Mouse (Mus musculus): Measurements from ENCODE around the gene Gm45208. TPM values are rescaled to one million over a fixed set of nuclear protein-coding genes. Genes with fewer than 3 reads are reported as not detected.

The Gm45208 gene
- total and polyA plus RNA-seq, 2 experiments from 2014 or later, result 1.2 TPM; not detected in 1

GRCm38 (mm10) chrX:7679405-7680056 lies 42.5 kb upstream of the Gm45208 start:
- H3K27ac ChIP-seq, result no peak overlapping the region
- no peaks in the 10 kb centered on the region for H3K27me3 ChIP-seq (ENCODE audit: insufficient read depth, low read length)
- peak; percentile 92 for ATAC-seq
- H3K4me3 ChIP-seq (ENCODE audit: low read length), result peak overlapping the region; percentile 19
- 21% methylated on average over 27 of the region's 27 CpGs for WGBS
- H3K9ac ChIP-seq (replicated peaks; ENCODE audit: low read length), result no peak overlapping the region
- peak overlapping the region; percentile 52 for H3K4me2 ChIP-seq (ENCODE audit: low read depth, low read length)
- no peaks in the 10 kb centered on the region for H3K9me3 ChIP-seq (ENCODE audit: low read length)
- H3K4me1 ChIP-seq (ENCODE audit: insufficient read depth, low read length), result no peaks in the 10 kb centered on the region
- no peaks in the 10 kb centered on the region for H3K36me3 ChIP-seq (ENCODE audit: insufficient read depth, low read length)
- peak; percentile 82 for TF ChIP-seq CTCF (IDR thresholded peaks at IDR 0.05; ENCODE audit: low read depth)
- peak; percentile 92 for DNase-seq (ENCODE audit: low spot score)

- ATAC-seq, result no peak
- DNase-seq (ENCODE audit: low spot score), result no peak
- Histone ChIP-seq H3K27ac (no peak overlapping the region), H3K9ac (replicated peaks; ENCODE audit: low read length) (no peak overlapping the region), H3K4me3 (ENCODE audit: low read length) (peak overlapping the region; percentile 19), H3K4me1 (ENCODE audit: insufficient read depth, low read length) (no peaks in the 10 kb centered on the region), H3K27me3 (ENCODE audit: insufficient read depth, low read length) (no peaks in the 10 kb centered on the region), H3K36me3 (ENCODE audit: insufficient read depth, low read length) (no peaks in the 10 kb centered on the region), H3K9me3 (ENCODE audit: low read length) (no peaks in the 10 kb centered on the region), H3K4me2 (ENCODE audit: low read depth, low read length) (peak overlapping the region; percentile 52)
- no peak for TF ChIP-seq CTCF (IDR thresholded peaks at IDR 0.05; ENCODE audit: low read depth)
- 38% methylated on average over 12 of the region's 12 CpGs for WGBS
Observed at GRCm38 (mm10) chrX:7680057-7680412, 42.0 kb upstream of the Gm45208 start.

- Histone ChIP-seq H3K9me3 (ENCODE audit: low read length) (no peaks in the 10 kb centered on the region), H3K27ac (no peak within 1 kb of the TSS), H3K4me3 (ENCODE audit: low read length) (peak within 1 kb of the TSS; percentile 19; the same call in 1 of the 2 replicates), H3K36me3 (ENCODE audit: insufficient read depth, low read length) (no peaks in the 10 kb centered on the region), H3K9ac (replicated peaks; ENCODE audit: low read length) (no peak within 1 kb of the TSS), H3K4me2 (ENCODE audit: low read depth, low read length) (peak within 1 kb of the TSS; percentile 52), H3K27me3 (ENCODE audit: insufficient read depth, low read length) (no peaks in the 10 kb centered on the region), H3K4me1 (ENCODE audit: insufficient read depth, low read length) (no peaks in the 10 kb centered on the region)
- ATAC-seq, result no peak
- TF ChIP-seq CTCF (IDR thresholded peaks at IDR 0.05; ENCODE audit: low read depth), result no peak
- whole genome bisulfite sequencing, result 70% methylated on average over 14 of the region's 14 CpGs
- DNase-seq (ENCODE audit: low spot score), result no peak
Observed at GRCm38 (mm10) chrX:7680864-7681263, 41.2 kb upstream of the Gm45208 start, which contains the start of gene Magix. Magix (minus strand) TSS chrX:7681251.

GRCm38 (mm10) chrX:7688321-7688720 lies 33.7 kb upstream of the Gm45208 start:
- Histone ChIP-seq H3K4me2 (ENCODE audit: low read depth, low read length) (no peak overlapping the region), H3K36me3 (ENCODE audit: insufficient read depth, low read length) (no peaks in the 10 kb centered on the region), H3K4me1 (ENCODE audit: insufficient read depth, low read length) (no peaks in the 10 kb centered on the region), H3K27me3 (ENCODE audit: insufficient read depth, low read length) (no peaks in the 10 kb centered on the region), H3K27ac (no peak overlapping the region), H3K9me3 (ENCODE audit: low read length) (no peaks in the 10 kb centered on the region), H3K9ac (replicated peaks; ENCODE audit: low read length) (no peak overlapping the region), H3K4me3 (ENCODE audit: low read length) (no peak overlapping the region)
- no peak for TF ChIP-seq CTCF (IDR thresholded peaks at IDR 0.05; ENCODE audit: low read depth)
- no peak for ATAC-seq
- WGBS, result 88% methylated on average over 2 of the region's 2 CpGs
- DNase-seq (ENCODE audit: low spot score), result no peak

GRCm38 (mm10) chrX:7690486-7690885 lies 31.6 kb upstream of the Gm45208 start:
- H3K4me1 ChIP-seq (ENCODE audit: insufficient read depth, low read length), result no peaks in the 10 kb centered on the region
- H3K27ac ChIP-seq, result no peak overlapping the region
- 67% methylated on average over 3 of the region's 3 CpGs for WGBS
- H3K4me2 ChIP-seq (ENCODE audit: low read depth, low read length), result no peak overlapping the region
- no peaks in the 10 kb centered on the region for H3K9me3 ChIP-seq (ENCODE audit: low read length)
- H3K27me3 ChIP-seq (ENCODE audit: insufficient read depth, low read length), result no peaks in the 10 kb centered on the region
- no peaks in the 10 kb centered on the region for H3K36me3 ChIP-seq (ENCODE audit: insufficient read depth, low read length)
- ATAC-seq (no peak), DNase-seq (ENCODE audit: low spot score) (no peak)
- H3K4me3 ChIP-seq (ENCODE audit: low read length), result no peak overlapping the region
- TF ChIP-seq CTCF (IDR thresholded peaks at IDR 0.05; ENCODE audit: low read depth), result no peak
- H3K9ac ChIP-seq (replicated peaks; ENCODE audit: low read length), result no peak overlapping the region

GRCm38 (mm10) chrX:7692862-7693261 lies 29.2 kb upstream of the Gm45208 start:
- no peaks in the 10 kb centered on the region for H3K9me3 ChIP-seq (ENCODE audit: low read length)
- TF ChIP-seq CTCF (IDR thresholded peaks at IDR 0.05; ENCODE audit: low read depth), result peak; percentile 47
- H3K27ac ChIP-seq, result no peak overlapping the region
- H3K4me3 ChIP-seq (ENCODE audit: low read length), result no peak overlapping the region
- ATAC-seq (no peak), DNase-seq (ENCODE audit: low spot score) (no peak)
- no peaks in the 10 kb centered on the region for H3K27me3 ChIP-seq (ENCODE audit: insufficient read depth, low read length)
- WGBS, result 41% methylated on average over 4 of the region's 4 CpGs
- H3K4me1 ChIP-seq (ENCODE audit: insufficient read depth, low read length), result no peaks in the 10 kb centered on the region
- no peak overlapping the region for H3K9ac ChIP-seq (replicated peaks; ENCODE audit: low read length)
- no peak overlapping the region for H3K4me2 ChIP-seq (ENCODE audit: low read depth, low read length)
- H3K36me3 ChIP-seq (ENCODE audit: insufficient read depth, low read length), result no peaks in the 10 kb centered on the region

- H3K4me2 ChIP-seq (ENCODE audit: low read depth, low read length), result peak overlapping the region; percentile 49
- H3K36me3 ChIP-seq (ENCODE audit: insufficient read depth, low read length), result no peaks in the 10 kb centered on the region
- no peaks in the 10 kb centered on the region for H3K9me3 ChIP-seq (ENCODE audit: low read length)
- peak; percentile 58 for ATAC-seq
- no peaks in the 10 kb centered on the region for H3K4me1 ChIP-seq (ENCODE audit: insufficient read depth, low read length)
- DNase-seq (ENCODE audit: low spot score), result no peak
- H3K9ac ChIP-seq (replicated peaks; ENCODE audit: low read length), result no peak overlapping the region
- 44% methylated on average over 6 of the region's 6 CpGs for WGBS
- no peak overlapping the region for H3K27ac ChIP-seq
- peak overlapping the region; percentile 49 for H3K4me3 ChIP-seq (ENCODE audit: low read length)
- H3K27me3 ChIP-seq (ENCODE audit: insufficient read depth, low read length), result no peaks in the 10 kb centered on the region
- TF ChIP-seq CTCF (IDR thresholded peaks at IDR 0.05; ENCODE audit: low read depth), result no peak
Observed at GRCm38 (mm10) chrX:7696520-7696919, 25.5 kb upstream of the Gm45208 start.

All from hindbrain, postnatal 0 days (tissue).